ENCODE assay signal across 20 mouse cellular contexts in genomic region chr7:130165408-130165807, GRCm38 (mm10).
A peak's percentile ranks its signal among the peaks of the same experiment; 100 is the strongest.
DNase-seq lines count a peak whose midpoint lies in the region; ATAC-seq and TF ChIP-seq lines count a peak whose summit lies in the region.
"Had no signal": no experiment of that assay in that cellular context is flagged by ENCODE, and none has a peak within 500 bp of the region (broad histone marks: within the 10 kb centered on the region; RNA-seq: fewer than 3 reads in every experiment).

No protein-coding gene starts in this region.

- intact Hi-C loops in left cerebral cortex, postnatal 14 days (cut with DNase I) = no loop called here

- no peak overlapping the region for H3K9ac ChIP-seq in kidney, embryonic 15.5 days
- H3K9ac ChIP-seq in embryonic facial prominence, embryonic 13.5 days = no peak overlapping the region
- no peak overlapping the region for H3K9ac ChIP-seq in embryonic facial prominence, embryonic 15.5 days
- no peak overlapping the region for H3K9ac ChIP-seq in stomach, embryonic 14.5 days (replicated peaks; ENCODE audit: low read depth, low read length)
- H3K9ac ChIP-seq: hindbrain, embryonic 14.5 days; midbrain, embryonic 12.5 days; neural tube, embryonic 12.5 days had no signal

- no peak overlapping the region for H3K4me3 ChIP-seq in kidney, embryonic 15.5 days (replicated peaks)
- no peak overlapping the region for H3K4me3 ChIP-seq in kidney, adult 2 months (ENCODE audit: insufficient read depth, low read depth, low read length)
- no peak overlapping the region for H3K4me3 ChIP-seq in embryonic facial prominence, embryonic 13.5 days
- no peak overlapping the region for H3K4me3 ChIP-seq in embryonic facial prominence, embryonic 15.5 days (replicated peaks)
- H3K4me3 ChIP-seq in stomach, embryonic 14.5 days (ENCODE audit: low read depth, low read length) = no peak overlapping the region
- H3K4me3 ChIP-seq: midbrain, embryonic 12.5 days; neural tube, embryonic 12.5 days had no signal

- no peak overlapping the region for H3K4me2 ChIP-seq in kidney, embryonic 15.5 days
- no peak overlapping the region for H3K4me2 ChIP-seq in embryonic facial prominence, embryonic 13.5 days
- H3K4me2 ChIP-seq in embryonic facial prominence, embryonic 15.5 days (replicated peaks) = no peak overlapping the region
- no peak overlapping the region for H3K4me2 ChIP-seq in stomach, embryonic 14.5 days (replicated peaks; ENCODE audit: low read depth, low read length)
- H3K4me2 ChIP-seq: hindbrain, embryonic 14.5 days; midbrain, embryonic 12.5 days; neural tube, embryonic 12.5 days had no signal

- DNase-seq in kidney, adult 2 months = no peak
- DNase-seq in left cerebral cortex, postnatal 14 days (ENCODE audit: low spot score in 2 of 2) = no peak
- no peak for DNase-seq in urinary bladder, postnatal 4 days (ENCODE audit: low spot score in 2 of 2)
- DNase-seq: cerebellum, adult 18-20 months; cerebellum, postnatal 25 days; embryo, embryonic 11 days; gastrocnemius, postnatal 10 days; heart, adult 18-20 months; heart, postnatal 14 days; kidney, adult 11 months; lung, adult 18-20 months; thymus, adult 2 months had no signal

- no peaks in the 10 kb centered on the region for H3K9me3 ChIP-seq in kidney, embryonic 15.5 days (replicated peaks)
- H3K9me3 ChIP-seq in embryonic facial prominence, embryonic 13.5 days = no peaks in the 10 kb centered on the region
- H3K9me3 ChIP-seq in embryonic facial prominence, embryonic 15.5 days (replicated peaks) = no peaks in the 10 kb centered on the region
- no peaks in the 10 kb centered on the region for H3K9me3 ChIP-seq in stomach, embryonic 14.5 days (ENCODE audit: control insufficient read depth, low read depth, low read length)
- H3K9me3 ChIP-seq: midbrain, embryonic 12.5 days; neural tube, embryonic 12.5 days had no signal

- ATAC-seq in kidney, embryonic 15.5 days (replicated peaks; ENCODE audit: low FRiP score) = no peak
- ATAC-seq in embryonic facial prominence, embryonic 13.5 days (ENCODE audit: insufficient number of reproducible peaks, insufficient read depth, low FRiP score, low TSS enrichment, low read depth) = no peak
- ATAC-seq in embryonic facial prominence, embryonic 15.5 days (ENCODE audit: insufficient number of reproducible peaks, low FRiP score, low TSS enrichment, low read depth) = no peak
- ATAC-seq in stomach, embryonic 14.5 days (ENCODE audit: insufficient number of reproducible peaks, insufficient read depth, low FRiP score, low read depth) = peak; percentile 25
- ATAC-seq: forebrain, embryonic 14.5 days had no signal

- 78% methylated on average over 3 of the region's 3 CpGs for WGBS in kidney, embryonic 15.5 days
- 90% methylated on average over 3 of the region's 3 CpGs for WGBS in kidney, adult 2 months
- WGBS in embryonic facial prominence, embryonic 13.5 days = 79% methylated on average over 3 of the region's 3 CpGs
- 72% methylated on average over 3 of the region's 3 CpGs for WGBS in embryonic facial prominence, embryonic 15.5 days
- WGBS in stomach, embryonic 14.5 days = 32% methylated on average over 3 of the region's 3 CpGs

- H3K4me1 ChIP-seq in kidney, embryonic 15.5 days = peaks cover 57% of the 10 kb centered on the region
- no peaks in the 10 kb centered on the region for H3K4me1 ChIP-seq in kidney, adult 2 months (ENCODE audit: control insufficient read depth, insufficient read depth, low read length)
- peaks cover 36% of the 10 kb centered on the region for H3K4me1 ChIP-seq in embryonic facial prominence, embryonic 13.5 days
- H3K4me1 ChIP-seq in embryonic facial prominence, embryonic 15.5 days = peaks cover 15% of the 10 kb centered on the region; the same call in 1 of the 2 replicates
- peaks cover 41% of the 10 kb centered on the region for H3K4me1 ChIP-seq in stomach, embryonic 14.5 days (ENCODE audit: control insufficient read depth, insufficient read depth, low read length)

- TF ChIP-seq POLR2A in kidney, adult 2 months (IDR thresholded peaks at IDR 0.05; ENCODE audit: low read depth, low read length) = no peak

- no peak for TF ChIP-seq CTCF in kidney, adult 2 months (conservative IDR thresholded peaks at IDR 0.05; ENCODE audit: insufficient read depth, insufficient read length, low read depth, low read length)

- no peaks in the 10 kb centered on the region for H3K27me3 ChIP-seq in kidney, embryonic 15.5 days
- no peaks in the 10 kb centered on the region for H3K27me3 ChIP-seq in kidney, adult 2 months (replicated peaks; ENCODE audit: control insufficient read depth, insufficient read depth, low read length)
- no peaks in the 10 kb centered on the region for H3K27me3 ChIP-seq in embryonic facial prominence, embryonic 13.5 days
- H3K27me3 ChIP-seq in embryonic facial prominence, embryonic 15.5 days = no peaks in the 10 kb centered on the region
- no peaks in the 10 kb centered on the region for H3K27me3 ChIP-seq in stomach, embryonic 14.5 days (ENCODE audit: control insufficient read depth, insufficient read depth, low read length)
- H3K27me3 ChIP-seq: neural tube, embryonic 12.5 days had no signal

- peaks cover 62% of the 10 kb centered on the region for H3K36me3 ChIP-seq in kidney, embryonic 15.5 days
- no peaks in the 10 kb centered on the region for H3K36me3 ChIP-seq in kidney, adult 2 months (ENCODE audit: control insufficient read depth, insufficient read depth, low read length)
- peaks cover 74% of the 10 kb centered on the region for H3K36me3 ChIP-seq in embryonic facial prominence, embryonic 13.5 days
- peaks cover 42% of the 10 kb centered on the region for H3K36me3 ChIP-seq in embryonic facial prominence, embryonic 15.5 days
- peaks cover 58% of the 10 kb centered on the region for H3K36me3 ChIP-seq in stomach, embryonic 14.5 days (ENCODE audit: control insufficient read depth, insufficient read depth, low read length)

- H3K27ac ChIP-seq in kidney, embryonic 15.5 days = peak overlapping the region; percentile 83
- H3K27ac ChIP-seq in kidney, adult 2 months (ENCODE audit: insufficient read depth, low read depth, low read length) = no peak overlapping the region
- peak overlapping the region; percentile 73 for H3K27ac ChIP-seq in embryonic facial prominence, embryonic 13.5 days
- peak overlapping the region; percentile 48; the same call in 1 of the 2 replicates for H3K27ac ChIP-seq in embryonic facial prominence, embryonic 15.5 days (replicated peaks)
- peak overlapping the region; percentile 86 for H3K27ac ChIP-seq in stomach, embryonic 14.5 days (ENCODE audit: low read length)
- H3K27ac ChIP-seq: hindbrain, embryonic 14.5 days; midbrain, embryonic 12.5 days; neural tube, embryonic 12.5 days had no signal
